Mouse (Mus musculus) CH12.LX (cell line): ENCODE results near the gene Mvd. TPM values are rescaled to one million over a fixed set of nuclear protein-coding genes. Genes with fewer than 3 reads are reported as not detected.

Experiments used
- DNase-seq: peaks from one replicate; pipeline ENCODE4 v3.0.0-alpha.2; 2013; ENCODE audit errors: extremely low read depth
- H3K27ac ChIP-seq: 2 replicates; pipeline ENCODE4 v1.5.1; 2012; ENCODE audit warnings: low read depth, mild to moderate bottlenecking, control low read depth, moderate library complexity; ENCODE audit not compliant: insufficient read depth
- H3K27me3 ChIP-seq: replicated peaks from 2 replicates; pipeline ENCODE3; 2012; ENCODE audit warnings: inconsistent platforms
- H3K36me3 ChIP-seq, 2 experiments: replicated peaks in 1 of 2; 2 replicates each; pipeline versions ENCODE3 to v1.6.1; 2012; ENCODE audit warnings: inconsistent platforms in 1 of 2, low read length in 1 of 2, mild to moderate bottlenecking in 1 of 2, mixed read lengths in 1 of 2, moderate library complexity in 1 of 2; ENCODE audit not compliant: control insufficient read depth in 1 of 2, insufficient read depth in 1 of 2
- H3K4me1 ChIP-seq, 2 experiments: 2 replicates each; pipeline ENCODE4 v1.6.1; 2012; ENCODE audit warnings: inconsistent platforms in 1 of 2, moderate library complexity in 1 of 2; ENCODE audit not compliant: insufficient read depth in 2 of 2, control insufficient read depth in 1 of 2
- H3K4me2 ChIP-seq: 2 replicates; pipeline ENCODE4 v1.6.1; 2012; ENCODE audit warnings: low read depth, mild to moderate bottlenecking, control low read depth; ENCODE audit not compliant: poor library complexity, insufficient read depth, severe bottlenecking
- H3K4me3 ChIP-seq, 3 experiments: fragments of 150-350 bp in 1 of 3; sonication (generic) in 1 of 3; replicated peaks in 1 of 3; 2 replicates each; pipeline versions ENCODE3 to v1.5.1; 2011 to 2012; ENCODE audit warnings: low read depth in 2 of 3, low read length in 2 of 3, mild to moderate bottlenecking in 2 of 3, moderate library complexity in 2 of 3, control low read depth in 1 of 3, improper control_type of control experiment in 1 of 3, inconsistent platforms in 1 of 3, mixed read lengths in 1 of 3; ENCODE audit not compliant: poor library complexity in 1 of 3
- H3K79me2 ChIP-seq: replicated peaks from 2 replicates; pipeline ENCODE4 v1.6.1; 2012; ENCODE audit warnings: mild to moderate bottlenecking, moderate library complexity; ENCODE audit not compliant: control insufficient read depth, poor library complexity, insufficient read depth, severe bottlenecking; ENCODE audit errors: extremely low read depth
- H3K9ac ChIP-seq: 2 replicates; pipeline ENCODE4 v1.6.1; 2012; ENCODE audit warnings: low read depth, mild to moderate bottlenecking, control low read depth, moderate library complexity; ENCODE audit not compliant: insufficient read depth
- H3K9me3 ChIP-seq: replicated peaks from 2 replicates; pipeline ENCODE3; 2012; ENCODE audit warnings: low read length, inconsistent platforms, mixed read lengths
- BHLHE40 ChIP-seq: IDR thresholded peaks from 2 replicates; pipeline ENCODE4 v1.6.1; 2011; ENCODE audit warnings: mild to moderate bottlenecking, low read depth, low read length, improper control_type of control experiment
- CHD1 ChIP-seq: IDR thresholded peaks from 2 replicates; pipeline ENCODE4 v1.6.1; 2012; ENCODE audit warnings: low read depth, low read length, improper control_type of control experiment, inconsistent platforms
- CHD2 ChIP-seq: IDR thresholded peaks from 2 replicates; pipeline ENCODE4 v1.6.1; 2011; ENCODE audit warnings: low read length, improper control_type of control experiment
- CTCF ChIP-seq, 2 experiments: IDR thresholded peaks in 1 of 2; conservative IDR thresholded peaks in 1 of 2; 2 replicates each; pipeline ENCODE4 v1.5.1; 2011 to 2012; ENCODE audit warnings: low read depth in 2 of 2, low read length in 2 of 2, improper control_type of control experiment in 1 of 2, inconsistent platforms in 1 of 2, mild to moderate bottlenecking in 1 of 2, moderate library complexity in 1 of 2
- EP300 ChIP-seq: IDR thresholded peaks from 2 replicates; pipeline ENCODE4 v1.6.1; 2011; ENCODE audit warnings: low read length, improper control_type of control experiment
- ETS1 ChIP-seq: conservative IDR thresholded peaks from 2 replicates; pipeline ENCODE4 v1.6.1; 2012; ENCODE audit warnings: low read depth, mild to moderate bottlenecking, inconsistent platforms, low read length, improper control_type of control experiment, moderate library complexity
- IRF4 ChIP-seq: IDR thresholded peaks from 2 replicates; pipeline ENCODE4 v1.6.1; 2014; ENCODE audit warnings: low read depth, mild to moderate bottlenecking, inconsistent platforms, low read length, improper control_type of control experiment
- JUND ChIP-seq: conservative IDR thresholded peaks from 2 replicates; pipeline ENCODE4 v1.6.1; 2011; ENCODE audit warnings: low read depth, low read length, improper control_type of control experiment
- KAT2A ChIP-seq: IDR thresholded peaks from 2 replicates; pipeline ENCODE4 v1.6.1; 2012; ENCODE audit warnings: low read length, improper control_type of control experiment, inconsistent platforms; ENCODE audit not compliant: insufficient replicate concordance
- MAZ ChIP-seq: IDR thresholded peaks from 2 replicates; pipeline ENCODE4 v1.6.1; 2012; ENCODE audit warnings: low read depth, mild to moderate bottlenecking, inconsistent platforms, low read length, improper control_type of control experiment, moderate library complexity
- MEF2A ChIP-seq: IDR thresholded peaks from 2 replicates; pipeline ENCODE4 v1.6.1; 2014; ENCODE audit warnings: low read depth, mild to moderate bottlenecking, inconsistent platforms, low read length, improper control_type of control experiment, borderline replicate concordance
- MXI1 ChIP-seq: IDR thresholded peaks from 2 replicates; pipeline ENCODE4 v1.6.1; 2011; ENCODE audit warnings: mild to moderate bottlenecking, low read depth, low read length, improper control_type of control experiment
- MYC ChIP-seq: IDR thresholded peaks from 2 replicates; pipeline ENCODE4 v1.6.1; 2011; ENCODE audit warnings: low read depth, mild to moderate bottlenecking, improper control_type of control experiment, low read length
- NELFE ChIP-seq: IDR thresholded peaks from 2 replicates; pipeline ENCODE4 v1.6.1; 2011; ENCODE audit warnings: low read depth, low read length, improper control_type of control experiment
- NRF1 ChIP-seq: IDR thresholded peaks from 2 replicates; pipeline ENCODE4 v1.6.1; 2014; ENCODE audit warnings: low read depth, mild to moderate bottlenecking, inconsistent platforms, low read length, improper control_type of control experiment, moderate library complexity
- POLR2A ChIP-seq: IDR thresholded peaks from 2 replicates; pipeline ENCODE4 v1.6.1; 2011; ENCODE audit warnings: low read depth, mild to moderate bottlenecking, improper control_type of control experiment, low read length
- POLR2AphosphoS2 ChIP-seq: IDR thresholded peaks from 2 replicates; pipeline ENCODE4 v1.6.1; 2011; ENCODE audit warnings: low read depth, low read length, improper control_type of control experiment
- RCOR1 ChIP-seq: conservative IDR thresholded peaks from 2 replicates; pipeline ENCODE4 v1.6.1; 2012; ENCODE audit warnings: low read depth, mild to moderate bottlenecking, inconsistent platforms, low read length, improper control_type of control experiment
- SIN3A ChIP-seq: IDR thresholded peaks from 2 replicates; pipeline ENCODE4 v1.6.1; 2012; ENCODE audit warnings: low read length, improper control_type of control experiment, inconsistent platforms
- SMC3 ChIP-seq: IDR thresholded peaks from 2 replicates; pipeline ENCODE4 v1.6.1; 2011; ENCODE audit warnings: low read depth, low read length, improper control_type of control experiment
- TBP ChIP-seq: conservative IDR thresholded peaks from 2 replicates; pipeline ENCODE4 v1.6.1; 2011; ENCODE audit warnings: low read depth, low read length, improper control_type of control experiment
- TCF12 ChIP-seq: IDR thresholded peaks from 2 replicates; pipeline ENCODE4 v1.6.1; 2014; ENCODE audit warnings: low read depth, mild to moderate bottlenecking, inconsistent platforms, low read length, improper control_type of control experiment
- UBTF ChIP-seq: IDR thresholded peaks from 2 replicates; pipeline ENCODE4 v1.6.1; 2012; ENCODE audit warnings: low read depth, mild to moderate bottlenecking, inconsistent platforms, low read length, improper control_type of control experiment, moderate library complexity
- USF1 ChIP-seq: IDR thresholded peaks from 2 replicates; pipeline ENCODE4 v1.6.1; 2014; ENCODE audit warnings: low read depth, mild to moderate bottlenecking, inconsistent platforms, low read length, improper control_type of control experiment
- ZC3H11A ChIP-seq: IDR thresholded peaks from 2 replicates; pipeline ENCODE4 v1.6.1; 2012; ENCODE audit warnings: low read depth, mild to moderate bottlenecking, inconsistent platforms, low read length, improper control_type of control experiment
- ZNF384 ChIP-seq: IDR thresholded peaks from 2 replicates; pipeline ENCODE4 v1.6.1; 2012; ENCODE audit warnings: low read depth, low read length, improper control_type of control experiment, inconsistent platforms
- dilution Hi-C: fragments of 300-500 bp; cut with MboI; formaldehyde crosslinking; loops from 2 replicates; pipeline ENCODE4 v1.14.3; 2020; ENCODE audit warnings: low sequenced_read_pairs; ENCODE audit not compliant: extremely low pct_unique_long_range_greater_than_20kb, extremely low pct_ligation_motif_present
- in situ Hi-C: fragments of 300-500 bp; cut with MboI; formaldehyde crosslinking; loops from 3 replicates; pipeline ENCODE4 v1.14.3; 2019; ENCODE audit warnings: low sequenced_read_pairs, low pct_ligation_motif_present, low pct_unique_long_range_greater_than_20kb, mixed read lengths
- polyA plus RNA-seq: library from polyadenylated mRNA; unstranded; fragments of >175 nt; gene quantifications from 2 replicates; pipeline ENCODE4 v1.2.1, GENCODE M21; 2012; ENCODE audit warnings: low read depth; ENCODE audit not compliant: insufficient read length
- total RNA-seq, 2 experiments: library from RNA; depleted of rRNA; stranded (reverse); fragments of 300-350 nt in 1 of 2; fragments of >200 nt in 1 of 2; gene quantifications; 2 replicates each; pipeline ENCODE4 v1.2.3; 2012 to 2014

Gene Mvd
- total and polyA plus RNA-seq, 3 experiments, result 47.3 to 80.3 (median 54.0) TPM

DNA sequence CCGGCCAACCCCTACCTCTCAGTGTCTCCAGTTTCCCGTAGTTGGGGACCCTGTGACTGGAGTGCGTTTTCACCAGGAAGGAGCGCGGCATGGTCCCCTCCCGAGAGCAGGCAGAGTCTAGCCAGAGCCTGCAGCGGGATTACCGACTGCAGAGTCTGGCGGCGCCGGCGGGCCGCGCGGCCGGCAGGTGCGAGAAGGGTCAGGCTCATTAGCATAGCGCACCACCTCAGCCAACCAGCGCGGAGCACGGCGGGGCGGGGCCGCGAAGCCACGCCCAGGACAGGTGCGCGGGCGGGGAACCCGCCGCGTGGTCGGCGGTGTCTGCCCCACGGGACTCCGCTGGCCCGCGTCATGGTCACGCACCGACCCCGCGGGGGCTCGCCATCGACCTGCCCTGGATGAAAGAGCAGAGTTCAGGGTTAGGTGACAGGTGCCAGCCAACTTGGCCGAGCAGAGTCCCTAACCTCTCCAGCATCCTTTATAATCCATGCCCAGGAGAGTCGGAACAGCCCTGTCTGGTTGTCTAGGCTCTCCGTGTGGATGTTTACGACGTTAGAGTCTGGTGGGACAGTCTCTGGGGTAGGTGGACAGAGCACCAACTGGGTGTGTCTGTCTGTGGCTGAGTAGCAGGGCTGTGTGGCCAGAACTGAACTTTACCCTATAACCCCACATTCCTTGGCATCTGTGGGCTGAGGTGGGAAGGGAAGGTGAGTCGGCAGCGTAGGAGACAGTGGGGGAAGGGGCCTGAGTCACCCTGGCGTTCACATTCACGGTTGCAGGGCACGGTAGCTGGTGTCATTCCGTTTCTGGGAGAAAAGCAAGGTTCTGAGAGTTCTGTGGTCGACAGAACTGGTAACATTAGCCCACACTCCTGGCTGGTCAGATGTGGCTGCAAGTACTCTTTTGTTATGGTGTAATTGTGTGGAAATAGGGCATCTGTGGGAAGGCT lies 17.6 kb upstream of the Mvd start, which contains the start of gene Snai3:
Gene Snai3 (minus strand): TSS at position 210 of the 949 bp plus-strand sequence.
- in situ Hi-C loops, result no loop called here
- Histone ChIP-seq H3K36me3 (peaks cover 0 to 11% of the 10 kb centered on the region in 2 experiments), H3K4me2 (peak within 1 kb of the TSS; percentile 89), H3K79me2 (no peaks in the 10 kb centered on the region), H3K27ac (no peak within 1 kb of the TSS), H3K27me3 (peaks cover 45% of the 10 kb centered on the region), H3K9ac (no peak within 1 kb of the TSS), H3K4me3 (peak within 1 kb of the TSS; percentile 13 to 40 (median 28)), H3K9me3 (peaks cover 3% of the 10 kb centered on the region), H3K4me1 (peaks cover 9 to 48% of the 10 kb centered on the region in 2 experiments)
- dilution Hi-C loops, result no loop called here
- peak; percentile 44 for DNase-seq
- TF ChIP-seq TBP (no peak), TCF12 (peak; percentile 51; the same call in 1 of the 2 replicates), CTCF (conservative IDR thresholded peaks at IDR 0.05 in 1 of 2, IDR thresholded peaks at IDR 0.05 in 1 of 2; ENCODE audit: low read depth in 2 of 2, low read length in 2 of 2) (no peak), POLR2A (peak; percentile 32; the same call in 1 of the 2 replicates), BHLHE40 (peak; percentile 47), SIN3A (0 out of 2 replicates have a peak, but pooled peaks have one; percentile 54), USF1 (no peak), ZC3H11A (no peak), ZNF384 (no peak), MEF2A (no peak), UBTF (no peak), NRF1 (peak; percentile 47; the same call in 1 of the 2 replicates), MXI1 (peak; percentile 40; the same call in 1 of the 2 replicates), MAZ (no peak)

DNA sequence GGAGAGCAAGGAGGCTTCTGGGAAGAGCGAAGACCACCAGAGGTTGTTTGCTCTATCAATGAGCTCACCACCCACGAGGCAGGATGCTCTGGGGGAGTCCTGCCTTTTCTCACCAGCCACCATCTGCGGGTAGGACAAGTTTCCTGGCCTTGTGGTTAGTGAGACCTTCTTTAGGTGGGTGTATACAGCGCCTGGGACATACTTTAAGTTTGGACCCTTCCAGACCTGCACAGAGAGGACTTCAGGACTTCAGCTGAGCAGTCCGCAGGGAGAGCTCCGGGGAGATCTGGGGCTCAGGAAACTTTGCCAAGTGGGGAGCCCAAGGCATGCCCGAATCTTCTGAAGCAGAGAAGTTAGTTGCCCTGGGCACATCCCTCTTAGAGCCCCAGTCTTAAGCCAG lies 16.8 kb upstream of the Mvd start:
- Histone ChIP-seq H3K27ac (no peak overlapping the region), H3K79me2 (no peaks in the 10 kb centered on the region), H3K4me3 (peak overlapping the region; percentile 7 to 40 (median 13)), H3K9me3 (peaks cover 3% of the 10 kb centered on the region), H3K4me2 (peak overlapping the region; percentile 89), H3K9ac (no peak overlapping the region), H3K36me3 (peaks cover 0 to 2% of the 10 kb centered on the region in 2 experiments), H3K27me3 (peaks cover 45% of the 10 kb centered on the region), H3K4me1 (peaks cover 9 to 48% of the 10 kb centered on the region in 2 experiments)
- dilution Hi-C loops (no loop called here), in situ Hi-C loops (no loop called here)
- DNase-seq, result no peak
- no peak for TF ChIP-seq JUND
- TF ChIP-seq IRF4, result no peak
- TF ChIP-seq KAT2A, result no peak
- TF ChIP-seq SMC3, result no peak
- no peak for TF ChIP-seq MXI1
- TF ChIP-seq SIN3A, result no peak
- no peak for TF ChIP-seq RCOR1
- TF ChIP-seq USF1, result no peak
- no peak for TF ChIP-seq TCF12
- no peak for TF ChIP-seq ETS1
- no peak for TF ChIP-seq CHD1
- no peak for TF ChIP-seq ZC3H11A
- no peak for TF ChIP-seq POLR2AphosphoS2
- no peak for TF ChIP-seq MYC
- no peak for TF ChIP-seq EP300
- no peak for TF ChIP-seq CTCF (conservative IDR thresholded peaks at IDR 0.05 in 1 of 2, IDR thresholded peaks at IDR 0.05 in 1 of 2; ENCODE audit: low read depth in 2 of 2, low read length in 2 of 2)
- no peak for TF ChIP-seq CHD2
- no peak for TF ChIP-seq NELFE
